In the genomic region with DNA sequence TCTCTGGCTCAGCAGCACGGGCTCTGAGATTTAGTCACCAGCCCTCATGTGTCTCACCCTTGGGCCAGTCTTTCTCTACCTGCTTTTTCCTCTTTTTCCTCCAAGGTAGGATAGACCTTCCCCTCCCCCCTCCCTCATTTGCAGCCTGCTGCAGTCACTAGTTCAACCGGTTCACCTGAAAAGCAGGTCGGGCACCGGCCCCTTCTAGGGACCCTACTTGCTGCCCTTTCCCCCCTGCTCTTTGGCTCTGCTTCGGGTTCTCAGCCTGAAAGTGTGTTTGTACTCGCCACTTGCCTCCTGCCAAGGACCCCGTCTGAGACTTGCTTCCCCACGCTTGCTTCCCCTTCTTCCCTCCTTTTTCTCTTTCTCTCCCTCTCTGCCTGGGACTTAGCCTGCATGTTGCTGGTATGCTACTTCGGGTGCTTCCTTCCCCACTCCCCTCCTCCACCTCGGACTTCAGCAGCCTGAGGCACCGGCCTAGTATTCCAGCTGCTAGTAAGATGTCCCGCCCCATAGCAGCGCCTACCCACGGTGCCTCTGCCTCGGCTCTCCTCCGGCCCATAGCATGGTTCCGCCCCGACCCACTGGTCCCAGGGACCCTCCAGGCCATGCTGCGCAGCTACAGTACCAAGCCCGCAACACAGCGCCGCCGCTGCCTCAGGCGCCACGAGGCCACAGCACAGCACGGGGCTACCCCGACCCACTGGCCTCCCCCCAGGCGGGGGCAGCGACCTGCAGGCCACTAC, we compare ENCODE assay signal across 8 mouse cellular contexts. TPM values are rescaled to one million over a fixed set of nuclear protein-coding genes. Genes with fewer than 3 reads are reported as not detected.
A peak's percentile ranks its signal among the peaks of the same experiment; 100 is the strongest.
DNase-seq lines count a peak whose midpoint lies in the region; ATAC-seq and TF ChIP-seq lines count a peak whose summit lies in the region.

No protein-coding gene starts in this region.

- ATAC-seq in heart, embryonic 12.5 days (ENCODE audit: insufficient number of reproducible peaks, low FRiP score), result peak; percentile 68
- ATAC-seq in kidney, postnatal 0 days (replicated peaks; ENCODE audit: low FRiP score, low read depth), result peak; percentile 74

- H3K36me3 ChIP-seq in heart, embryonic 12.5 days, result no peaks in the 10 kb centered on the region
- H3K36me3 ChIP-seq in kidney, postnatal 0 days (ENCODE audit: insufficient read depth, low read length), result no peaks in the 10 kb centered on the region
- no peaks in the 10 kb centered on the region for H3K36me3 ChIP-seq in small intestine, adult 2 months (ENCODE audit: control insufficient read depth, insufficient read depth, low read length)

- peak overlapping the region; percentile 54 for H3K4me3 ChIP-seq in cortical plate, adult 2 months (ENCODE audit: insufficient read depth, low read length)
- peak overlapping the region; percentile 43 for H3K4me3 ChIP-seq in heart, embryonic 12.5 days
- H3K4me3 ChIP-seq in kidney, postnatal 0 days (replicated peaks; ENCODE audit: low read depth, low read length), result peak overlapping the region; percentile 13; the same call in 1 of the 2 replicates
- H3K4me3 ChIP-seq in small intestine, adult 2 months (ENCODE audit: low read depth, low read length), result peak overlapping the region; percentile 49

- TF ChIP-seq CTCF in cortical plate, adult 2 months (IDR thresholded peaks at IDR 0.05; ENCODE audit: extremely low read depth, insufficient read depth, low read length), result no peak
- TF ChIP-seq CTCF in kidney, postnatal 0 days (IDR thresholded peaks at IDR 0.05; ENCODE audit: low read depth), result peak; percentile 21; the same call in 1 of the 2 replicates
- TF ChIP-seq CTCF in small intestine, adult 2 months (IDR thresholded peaks at IDR 0.05; ENCODE audit: extremely low read depth, insufficient read length, insufficient replicate concordance, low read depth, low read length), result no peak

- no peaks in the 10 kb centered on the region for H3K9me3 ChIP-seq in heart, embryonic 12.5 days (replicated peaks)
- H3K9me3 ChIP-seq in kidney, postnatal 0 days (replicated peaks; ENCODE audit: low read length), result no peaks in the 10 kb centered on the region

- peak overlapping the region; percentile 69 for H3K9ac ChIP-seq in heart, embryonic 12.5 days
- H3K9ac ChIP-seq in kidney, postnatal 0 days (ENCODE audit: low read depth, low read length), result peak overlapping the region; percentile 52; the same call in 1 of the 2 replicates

- H3K4me1 ChIP-seq in cortical plate, adult 2 months (ENCODE audit: control insufficient read depth, insufficient read depth, low read length), result no peaks in the 10 kb centered on the region
- H3K4me1 ChIP-seq in heart, embryonic 12.5 days (replicated peaks), result no peaks in the 10 kb centered on the region
- no peaks in the 10 kb centered on the region for H3K4me1 ChIP-seq in kidney, postnatal 0 days (replicated peaks; ENCODE audit: insufficient read depth, low read length)
- H3K4me1 ChIP-seq in small intestine, adult 2 months (ENCODE audit: control insufficient read depth, insufficient read depth, insufficient read length, low read length), result peaks cover 2% of the 10 kb centered on the region; the same call in 1 of the 2 replicates

- no peak for TF ChIP-seq POLR2A in cortical plate, adult 2 months (IDR thresholded peaks at IDR 0.05; ENCODE audit: extremely low read depth, insufficient read depth, low read length)
- no peak for TF ChIP-seq POLR2A in small intestine, adult 2 months (IDR thresholded peaks at IDR 0.05; ENCODE audit: low read depth, low read length)

- peak; percentile 18 to 24 for DNase-seq in layer of hippocampus, postnatal 10 days (ENCODE audit: low spot score in 2 of 2)
- DNase-seq in layer of hippocampus, postnatal 25 days (ENCODE audit: extremely low spot score in 1 of 2, low spot score in 1 of 2), result no peak
- DNase-seq in kidney, postnatal 0 days (ENCODE audit: low spot score), result peak; percentile 40
- peak; percentile 24 for DNase-seq in lung, postnatal 14 days
- no peak for DNase-seq in urinary bladder, postnatal 36 days (ENCODE audit: low spot score in 2 of 2)

- no peaks in the 10 kb centered on the region; the same call in 1 of the 2 replicates for H3K27me3 ChIP-seq in heart, embryonic 12.5 days (replicated peaks)
- H3K27me3 ChIP-seq in kidney, postnatal 0 days (ENCODE audit: insufficient read depth, low read length), result no peaks in the 10 kb centered on the region
- no peaks in the 10 kb centered on the region for H3K27me3 ChIP-seq in small intestine, adult 2 months (ENCODE audit: control insufficient read depth, insufficient read depth, low read length)

- H3K4me2 ChIP-seq in heart, embryonic 12.5 days, result peak overlapping the region; percentile 66
- peak overlapping the region; percentile 56 for H3K4me2 ChIP-seq in kidney, postnatal 0 days (ENCODE audit: low read length)

- 16% methylated on average over 29 of the region's 29 CpGs for WGBS in heart, embryonic 12.5 days
- WGBS in kidney, postnatal 0 days, result 19% methylated on average over 29 of the region's 29 CpGs
- WGBS in small intestine, adult 2 months, result 19% methylated on average over 28 of the region's 29 CpGs

- H3K27ac ChIP-seq in cortical plate, adult 2 months (ENCODE audit: insufficient read depth, low read length), result no peak overlapping the region
- no peak overlapping the region for H3K27ac ChIP-seq in heart, embryonic 12.5 days (ENCODE audit: poor library complexity, severe bottlenecking)
- H3K27ac ChIP-seq in kidney, postnatal 0 days, result 0 out of 2 replicates have a peak overlapping the region, but pooled peaks have one; percentile 42
- no peak overlapping the region for H3K27ac ChIP-seq in small intestine, adult 2 months (ENCODE audit: insufficient read depth, low read depth, low read length)

RNA-seq across cellular contexts. Expression of a gene that starts 36.2 kb away (rescaled TPM):
- total RNA-seq in layer of hippocampus, postnatal 10 days (2021), result 1 to 10 TPM; 1.1 to 1.4 TPM
- total RNA-seq in layer of hippocampus, postnatal 25 days (2021), result under 1 TPM; 0.79 to 0.82 TPM
- 0.42 and 0.44 TPM in 2 replicates for polyA plus RNA-seq in cortical plate, adult 2 months (2012; rRNA removed)
- 6.3 and 7.4 TPM in 2 replicates for polyA plus RNA-seq in heart, embryonic 12.5 days (2016; fragmentation: Nextera tagmentation; extraction: Ambion mirVana)
- 7.5 and 7.8 TPM in 2 replicates for polyA plus RNA-seq in kidney, postnatal 0 days (2015; fragmentation: Nextera tagmentation; extraction: Ambion mirVana)
- polyA plus RNA-seq in small intestine, adult 2 months (2012; rRNA removed), result 0.03 and 0.05 TPM in 2 replicates

Comparison
In these comparisons a context has a peak if more than half of its experiments do, and no peak if none do; other contexts are left out.
1. DNase-seq: peak in layer of hippocampus, postnatal 10 days (2 of 2), kidney, postnatal 0 days (single experiment) and lung, postnatal 14 days (single experiment); none in layer of hippocampus, postnatal 25 days (0 of 2) and urinary bladder, postnatal 36 days (0 of 2).
2. Peak in every context shown above with its lines, with median percentiles within 50 percentile points of each other: H3K4me3 ChIP-seq.